Mouse (Mus musculus) stomach, adult 2 months (tissue): Measurements from ENCODE around the gene Ppil3. TPM values are rescaled to one million over a fixed set of nuclear protein-coding genes. Genes with fewer than 3 reads are reported as not detected.

ENCODE experiments used
- polyA plus RNA-seq: library from polyadenylated mRNA; depleted of rRNA; stranded (reverse); fragments of >200 nt; gene quantifications from 2 replicates; pipeline ENCODE4 v1.2.3, GENCODE M21; 2012; rRNA removed

Ppil3 gene
- polyA plus RNA-seq = 2.6 and 6.1 TPM in 2 replicates

DNA sequence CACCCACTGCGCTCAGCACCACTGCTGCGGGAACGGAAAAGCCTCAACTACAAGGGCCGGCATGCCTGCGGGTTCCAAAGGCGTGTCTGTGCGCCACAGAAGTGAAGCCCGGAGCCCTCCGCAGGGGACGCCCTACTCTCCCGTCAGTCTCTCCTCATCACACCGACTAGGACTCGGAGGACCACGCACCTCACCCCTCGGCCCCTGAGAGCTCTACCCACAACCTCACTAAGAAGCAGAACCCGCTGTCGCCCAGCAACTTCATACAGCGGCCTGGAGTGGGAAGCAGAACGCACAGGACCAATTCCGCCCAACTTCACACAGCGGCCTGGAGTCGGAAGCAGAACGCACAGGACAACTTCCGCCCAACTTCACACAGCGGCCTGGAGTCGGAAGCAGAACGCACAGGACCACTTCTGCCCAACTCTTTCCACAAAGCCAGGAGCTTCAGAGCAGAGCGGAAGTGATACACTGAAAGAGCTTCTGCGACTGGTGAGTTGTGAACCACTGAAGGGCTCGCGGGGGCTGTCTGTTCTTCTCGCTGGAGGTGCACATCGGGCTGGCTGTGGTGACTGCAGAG, at the start of gene Ppil3, which contains the start of gene Nif3l1:
Gene Ppil3, minus strand, starts transcription at position 344 of the 580 bp plus-strand sequence.
Gene Nif3l1, plus strand, starts transcription at position 9 of the 580 bp plus-strand sequence.

DNA sequence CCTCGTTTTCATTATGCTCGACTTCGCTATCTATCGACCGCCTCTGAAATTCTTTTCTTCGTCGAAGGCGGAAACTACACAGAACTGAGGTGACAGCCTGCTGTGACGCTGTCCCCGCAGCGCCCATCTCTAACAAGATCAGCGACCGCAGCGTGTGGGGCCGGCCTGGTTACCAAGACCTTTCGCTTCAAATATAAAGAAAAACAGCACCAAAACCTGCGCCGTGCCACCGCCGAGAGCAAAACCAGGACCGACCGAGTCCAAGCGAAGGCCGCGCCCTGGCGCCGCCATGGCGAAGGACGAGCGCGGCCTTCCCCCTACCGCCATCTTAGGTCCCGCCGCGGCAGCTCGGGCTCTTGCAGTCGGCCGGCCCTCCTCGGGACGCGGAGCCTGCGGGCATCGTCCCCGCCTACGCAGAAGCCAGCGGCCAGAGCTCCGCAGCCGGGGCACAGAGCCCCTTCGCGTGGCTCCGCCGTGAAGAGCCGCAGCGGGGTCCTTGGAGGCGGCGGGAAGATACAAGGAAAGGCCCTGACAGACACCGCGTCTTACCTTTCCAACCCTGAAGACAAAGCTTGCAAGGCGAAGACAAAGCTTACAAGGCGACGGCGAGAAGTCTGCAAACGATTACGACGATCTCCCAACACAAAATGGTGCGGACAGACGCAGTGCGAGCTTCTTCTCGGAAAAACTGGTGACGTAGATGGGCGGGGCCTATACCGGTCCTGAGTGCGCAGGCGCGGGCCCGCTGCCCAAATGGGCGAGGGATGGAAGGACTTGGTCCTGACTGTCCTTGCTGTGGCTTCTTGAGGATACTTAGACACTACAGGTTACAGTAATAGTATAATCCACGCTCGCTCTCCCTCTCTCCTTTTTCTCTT, 21.7 kb downstream of the Ppil3 start, which contains the start of gene Clk1:
Gene Clk1, minus strand, starts transcription at position 696 of the 878 bp plus-strand sequence.

DNA sequence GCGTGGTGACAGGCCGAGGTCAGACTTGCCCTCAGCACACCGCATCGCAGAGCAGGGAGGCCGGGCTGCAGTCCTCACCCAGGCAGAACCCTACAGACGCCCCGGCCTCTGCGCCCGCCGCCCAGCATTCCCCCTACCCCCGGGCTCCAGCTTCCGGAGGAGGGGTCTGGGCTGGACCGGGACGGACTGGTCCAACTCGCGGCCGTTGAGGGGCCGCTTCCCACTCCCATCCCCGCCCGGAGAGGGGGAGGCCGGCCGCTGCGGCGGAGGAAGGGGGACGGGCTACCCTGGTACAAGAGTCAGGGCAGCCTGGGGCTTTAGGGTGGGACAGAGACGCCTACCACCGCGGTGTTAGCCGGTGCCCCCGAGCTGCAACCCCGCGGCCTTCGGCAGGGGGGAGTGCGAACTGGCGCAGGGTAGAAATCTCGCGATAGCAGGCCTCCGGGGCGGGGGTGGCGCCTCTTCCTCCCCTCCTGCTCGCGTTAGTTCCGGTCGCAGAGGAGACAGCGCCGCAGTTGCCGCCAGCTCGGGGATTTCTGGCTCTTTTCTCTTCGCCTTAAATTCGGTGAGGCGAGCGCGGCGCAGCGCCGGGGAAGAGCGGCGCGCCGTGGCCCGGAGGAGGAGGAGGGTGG, 52.5 kb downstream of the Ppil3 start, which contains the start of gene Bzw1:
Gene Bzw1, plus strand, starts transcription at position 247 of the 632 bp plus-strand sequence.

Other genes with a start within 250 kb of the Ppil3 start
- 2.2 and 3.6 TPM in 2 replicates for gene Aox4, start 235.1 kb downstream of the Ppil3 start, polyA plus RNA-seq
- not detected in 2 replicates for gene Aox2, start 167.2 kb downstream of the Ppil3 start, polyA plus RNA-seq
- gene Bzw1, start 52.6 kb downstream of the Ppil3 start, polyA plus RNA-seq = 2.5 and 4.4 TPM in 2 replicates
- 2.4 and 3.5 TPM in 2 replicates for gene Clk1, start 21.4 kb downstream of the Ppil3 start, polyA plus RNA-seq
- gene Nif3l1, start 335 bp downstream of the Ppil3 start, polyA plus RNA-seq = 5.6 and 6.2 TPM in 2 replicates
- 1.4 and 2.1 TPM in 2 replicates for gene Orc2, start 59.6 kb upstream of the Ppil3 start, polyA plus RNA-seq
- 0.10 and 0.12 TPM in 2 replicates for gene Fam126b, start 140.8 kb upstream of the Ppil3 start, polyA plus RNA-seq
- 4.3 and 5.1 TPM in 2 replicates for gene Ndufb3, start 140.9 kb upstream of the Ppil3 start, polyA plus RNA-seq